Mouse (Mus musculus) embryonic facial prominence, embryonic 11.5 days (tissue): ENCODE measurements around the gene Hnrnpdl. TPM values are rescaled to one million over a fixed set of nuclear protein-coding genes. Genes with fewer than 3 reads are reported as not detected.

Source experiments
- ATAC-seq: fragments of 200-750 bp; cut with Nextera tagmentation; replicated peaks from 2 replicates; pipeline ENCODE4 v1.8.0; 2017; ENCODE audit warnings: low read depth; ENCODE audit not compliant: insufficient number of reproducible peaks, low FRiP score, low TSS enrichment
- DNase-seq: peaks from one replicate; pipeline ENCODE4 v3.0.0-alpha.2; 2015; ENCODE audit warnings: low spot score
- H3K27ac ChIP-seq: fragments of 300-500 bp; sonication (generic); replicated peaks from 2 replicates; pipeline ENCODE4 v1.5.1; 2014; ENCODE audit warnings: mild to moderate bottlenecking, low read depth, low read length, control low read depth
- H3K27me3 ChIP-seq: fragments of 300-500 bp; sonication (generic); 2 replicates; pipeline ENCODE4 v1.6.1; 2014; ENCODE audit warnings: mild to moderate bottlenecking, low read length, moderate library complexity, mixed read lengths; ENCODE audit not compliant: control insufficient read depth, insufficient read depth
- H3K36me3 ChIP-seq: fragments of 300-500 bp; sonication (generic); replicated peaks from 2 replicates; pipeline ENCODE4 v1.6.1; 2014; ENCODE audit warnings: low read depth, mild to moderate bottlenecking, low read length, moderate library complexity, mixed read lengths; ENCODE audit not compliant: control insufficient read depth, insufficient read depth
- H3K4me1 ChIP-seq: fragments of 300-500 bp; sonication (generic); 2 replicates; pipeline ENCODE4 v1.6.1; 2014; ENCODE audit warnings: low read length, mixed read lengths; ENCODE audit not compliant: control insufficient read depth, insufficient read depth
- H3K4me2 ChIP-seq: fragments of 300-500 bp; sonication (generic); 2 replicates; pipeline ENCODE4 v1.6.1; 2014; ENCODE audit warnings: low read depth, mild to moderate bottlenecking, control low read depth, low read length, moderate library complexity
- H3K4me3 ChIP-seq: fragments of 300-500 bp; sonication (generic); 2 replicates; pipeline ENCODE4 v1.5.1; 2014; ENCODE audit warnings: low read depth, low read length, control low read depth
- H3K9ac ChIP-seq: fragments of 300-500 bp; sonication (generic); replicated peaks from 2 replicates; pipeline ENCODE4 v1.6.1; 2014; ENCODE audit warnings: mild to moderate bottlenecking, control low read depth, low read length
- H3K9me3 ChIP-seq: fragments of 300-500 bp; sonication (generic); replicated peaks from 2 replicates; pipeline ENCODE4 v1.6.1; 2016; ENCODE audit warnings: mild to moderate bottlenecking, low read length, inconsistent platforms, mixed read lengths; ENCODE audit not compliant: control insufficient read depth
- whole genome bisulfite sequencing: fragments of 180-500 bp; shearing (Covaris S2); extraction: QIAGEN DNeasy Blood & Tissue Kit; methylation state at CpG from one replicate; pipeline ENCODE4 v1.1.7; 2014; 5-methylcytosine and 5-hydroxymethylcytosine counted together
- polyA plus RNA-seq: library from polyadenylated mRNA; unstranded; fragments of >200 nt; fragmentation: Nextera tagmentation; extraction: Ambion mirVana; gene quantifications from 2 replicates; pipeline ENCODE4 v1.2.1, GENCODE M21; 2014

Gene Hnrnpdl
- polyA plus RNA-seq, 1 experiment from 2014 or later = 281 TPM

- Histone ChIP-seq H3K36me3 (no peaks in the 10 kb centered on the region), H3K4me2 (no peak overlapping the region), H3K9me3 (no peaks in the 10 kb centered on the region), H3K4me3 (no peak overlapping the region), H3K4me1 (no peaks in the 10 kb centered on the region), H3K27ac (no peak overlapping the region), H3K9ac (no peak overlapping the region), H3K27me3 (no peaks in the 10 kb centered on the region)
- WGBS = 85% methylated on average over 5 of the region's 5 CpGs
- ATAC-seq = no peak
- DNase-seq = no peak
Measured at GRCm38 (mm10) chr5:100044621-100045020, 5.2 kb upstream of the Hnrnpdl start.

GRCm38 (mm10) chr5:100044030-100044429, 4.6 kb upstream of the Hnrnpdl start:
- Histone ChIP-seq H3K36me3 (no peaks in the 10 kb centered on the region), H3K4me3 (no peak overlapping the region), H3K9me3 (no peaks in the 10 kb centered on the region), H3K27ac (no peak overlapping the region), H3K9ac (no peak overlapping the region), H3K27me3 (no peaks in the 10 kb centered on the region), H3K4me1 (no peaks in the 10 kb centered on the region), H3K4me2 (no peak overlapping the region)
- DNase-seq (no peak), ATAC-seq (no peak)
- WGBS = 87% methylated on average over 4 of the region's 4 CpGs

GRCm38 (mm10) chr5:100043361-100043760, 3.9 kb upstream of the Hnrnpdl start:
- no peak for ATAC-seq

GRCm38 (mm10) chr5:100042467-100042866, 3.0 kb upstream of the Hnrnpdl start:
- H3K27me3 ChIP-seq = no peaks in the 10 kb centered on the region
- no peak overlapping the region for H3K4me3 ChIP-seq
- ATAC-seq (no peak), DNase-seq (no peak)
- no peaks in the 10 kb centered on the region for H3K9me3 ChIP-seq
- H3K27ac ChIP-seq = no peak overlapping the region
- WGBS = 91% methylated on average over 8 of the region's 8 CpGs
- no peaks in the 10 kb centered on the region for H3K36me3 ChIP-seq
- no peak overlapping the region for H3K9ac ChIP-seq
- no peak overlapping the region for H3K4me2 ChIP-seq
- no peaks in the 10 kb centered on the region for H3K4me1 ChIP-seq

More at GRCm38 (mm10) chr5:100043361-100043760, 3.9 kb upstream of the Hnrnpdl start:
- Histone ChIP-seq H3K27me3 (no peaks in the 10 kb centered on the region), H3K9me3 (no peaks in the 10 kb centered on the region), H3K27ac (no peak overlapping the region), H3K4me3 (no peak overlapping the region), H3K9ac (no peak overlapping the region), H3K36me3 (no peaks in the 10 kb centered on the region), H3K4me1 (no peaks in the 10 kb centered on the region), H3K4me2 (no peak overlapping the region)
- DNase-seq = no peak
- WGBS = 93% methylated on average over 5 of the region's 5 CpGs

- Histone ChIP-seq H3K27ac (no peak overlapping the region), H3K36me3 (no peaks in the 10 kb centered on the region; the same call in 1 of the 2 replicates), H3K9me3 (no peaks in the 10 kb centered on the region), H3K4me3 (no peak overlapping the region), H3K4me1 (no peaks in the 10 kb centered on the region), H3K9ac (no peak overlapping the region), H3K27me3 (no peaks in the 10 kb centered on the region), H3K4me2 (no peak overlapping the region)
- ATAC-seq = no peak
- DNase-seq = no peak
- 71% methylated on average over 4 of the region's 4 CpGs for WGBS
Measured at GRCm38 (mm10) chr5:100041272-100041671, 1.8 kb upstream of the Hnrnpdl start.

- Histone ChIP-seq H3K4me1 (no peaks in the 10 kb centered on the region), H3K27me3 (no peaks in the 10 kb centered on the region), H3K36me3 (no peaks in the 10 kb centered on the region; the same call in 1 of the 2 replicates), H3K4me2 (peak overlapping the region; percentile 84), H3K9me3 (no peaks in the 10 kb centered on the region), H3K9ac (peak overlapping the region; percentile 99), H3K27ac (peak overlapping the region; percentile 97), H3K4me3 (peak overlapping the region; percentile 87)
- DNase-seq = peak; percentile 37
- no peak for ATAC-seq
- 2% methylated on average over 19 of the region's 19 CpGs for WGBS
Measured at GRCm38 (mm10) chr5:100040281-100040784, 869 bp upstream of the Hnrnpdl start.

GRCm38 (mm10) chr5:100038714-100039601, 506 bp downstream of the Hnrnpdl start:
- ATAC-seq (peak; percentile 70), DNase-seq (peak; percentile 94)
- Histone ChIP-seq H3K4me1 (no peaks in the 10 kb centered on the region), H3K4me2 (peak overlapping the region; percentile 58), H3K27ac (peak overlapping the region; percentile 97), H3K9me3 (no peaks in the 10 kb centered on the region), H3K36me3 (no peaks in the 10 kb centered on the region; the same call in 1 of the 2 replicates), H3K27me3 (no peaks in the 10 kb centered on the region), H3K4me3 (peak overlapping the region; percentile 87), H3K9ac (peak overlapping the region; percentile 99)
- under 1% methylated on average over 110 of the region's 113 CpGs for WGBS
